Mouse (Mus musculus) kidney, adult 11 months (tissue): ENCODE results near the gene Mettl7a3.
"Not testable (repeated sequence)": the region's sequence is repeated elsewhere in the genome, so short reads cannot be mapped to it uniquely, and the experiment has no call there.

Source experiments
- DNase-seq: peaks from one replicate; pipeline ENCODE4 v3.0.0; 2022

Gene Mettl7a3

DNA sequence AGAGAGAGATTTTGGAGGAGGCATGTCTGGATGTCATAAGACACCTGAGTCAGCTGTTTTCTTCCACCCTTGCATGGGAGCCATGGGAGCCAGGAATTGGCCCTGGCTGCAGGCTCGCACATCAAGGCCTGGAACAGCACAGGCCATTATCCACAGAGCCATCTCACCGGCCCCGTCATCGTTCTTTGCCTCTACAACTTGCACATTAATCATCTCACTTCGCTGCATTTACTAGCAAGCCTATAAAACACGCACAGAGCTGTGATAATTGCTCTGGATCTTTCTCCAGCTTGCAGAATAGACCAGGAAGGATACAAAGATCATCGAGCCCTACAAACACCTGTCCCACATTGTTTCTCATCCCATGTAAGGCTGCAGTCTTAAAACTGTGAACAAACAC is 4.0 kb upstream of the Mettl7a3 start:
- no peak for DNase-seq

DNA sequence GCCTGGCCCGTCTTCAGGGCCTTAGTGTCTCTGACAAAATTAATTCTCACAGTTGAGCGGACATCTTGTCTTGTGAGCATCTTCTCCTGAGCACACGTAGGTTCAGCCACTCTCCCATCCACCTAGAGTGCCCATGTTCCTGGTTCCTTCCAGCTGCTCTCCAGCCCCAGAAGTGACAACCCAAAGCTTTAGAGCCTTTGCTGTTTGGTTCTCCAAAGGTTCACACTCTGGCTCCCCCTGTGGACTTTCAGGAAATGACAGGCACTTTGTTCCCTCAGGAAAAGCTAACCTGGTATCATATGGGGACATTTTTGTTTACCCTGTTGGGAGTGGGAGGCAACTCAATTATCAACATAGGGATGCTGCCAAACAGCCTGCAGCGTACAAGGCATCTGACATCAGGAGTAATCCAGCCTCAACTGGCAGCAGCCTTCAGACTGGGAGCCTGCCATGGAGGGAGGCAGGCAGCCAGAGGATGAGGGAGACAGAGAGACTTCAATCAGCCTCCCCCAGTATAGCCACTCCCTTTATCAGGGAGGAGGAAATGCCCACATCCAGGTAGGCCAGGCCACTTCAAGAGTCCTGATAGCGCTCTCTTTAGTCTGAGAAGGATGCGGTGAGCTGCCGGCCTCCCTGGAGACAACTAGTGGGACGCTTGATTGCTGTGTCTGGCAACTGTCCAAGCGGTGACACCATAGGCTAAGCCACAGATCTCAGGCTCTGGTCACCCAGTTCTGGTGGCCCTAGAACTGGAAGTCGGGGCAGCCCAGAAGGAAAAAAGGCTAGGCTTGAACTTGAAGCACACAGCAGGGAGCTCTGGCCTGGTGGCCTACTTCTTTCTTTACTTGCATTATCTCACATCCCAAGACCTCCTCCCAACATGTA is 2.4 kb upstream of the Mettl7a3 start:
- not testable (repeated sequence) for DNase-seq

DNA sequence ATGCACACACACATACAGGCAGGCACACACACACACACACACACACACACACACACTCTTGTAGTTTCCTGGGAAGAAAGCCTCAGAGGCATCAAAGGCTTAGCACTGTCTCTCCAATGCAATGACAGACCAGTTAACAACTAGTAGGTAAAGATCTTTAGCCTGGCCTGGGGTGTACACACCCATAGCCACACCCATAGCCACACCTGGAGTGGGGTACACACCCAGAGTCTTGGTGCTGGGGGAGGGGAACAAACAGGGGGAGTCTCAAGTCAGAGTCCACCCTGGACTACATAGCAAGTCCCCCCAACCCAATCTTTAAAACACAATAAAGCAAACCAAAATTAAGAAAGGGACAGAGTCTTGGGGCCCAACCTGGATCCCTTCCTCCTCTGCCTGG is 2.6 kb downstream of the Mettl7a3 start:
- not testable (repeated sequence) for DNase-seq

DNA sequence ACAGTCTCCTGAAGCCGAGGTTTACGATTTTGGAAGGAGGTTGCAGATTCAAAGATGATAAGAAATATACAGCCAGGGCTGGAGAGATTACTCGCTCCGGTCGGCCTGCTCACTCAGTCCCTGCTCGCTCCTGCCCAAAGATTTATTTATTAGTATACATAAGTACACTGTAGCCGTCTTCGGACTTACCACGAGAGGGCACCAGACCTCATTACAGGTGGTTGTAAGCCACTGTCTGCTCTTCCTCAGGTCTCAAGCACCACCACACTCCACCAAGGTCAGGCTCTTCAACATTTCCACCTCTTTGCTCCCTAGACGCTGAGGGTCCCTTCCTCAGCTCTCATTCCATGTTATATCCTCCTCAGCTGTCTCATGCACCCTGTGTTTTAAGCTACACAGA is 3.1 kb downstream of the Mettl7a3 start:
- peak; percentile 77 for DNase-seq

DNA sequence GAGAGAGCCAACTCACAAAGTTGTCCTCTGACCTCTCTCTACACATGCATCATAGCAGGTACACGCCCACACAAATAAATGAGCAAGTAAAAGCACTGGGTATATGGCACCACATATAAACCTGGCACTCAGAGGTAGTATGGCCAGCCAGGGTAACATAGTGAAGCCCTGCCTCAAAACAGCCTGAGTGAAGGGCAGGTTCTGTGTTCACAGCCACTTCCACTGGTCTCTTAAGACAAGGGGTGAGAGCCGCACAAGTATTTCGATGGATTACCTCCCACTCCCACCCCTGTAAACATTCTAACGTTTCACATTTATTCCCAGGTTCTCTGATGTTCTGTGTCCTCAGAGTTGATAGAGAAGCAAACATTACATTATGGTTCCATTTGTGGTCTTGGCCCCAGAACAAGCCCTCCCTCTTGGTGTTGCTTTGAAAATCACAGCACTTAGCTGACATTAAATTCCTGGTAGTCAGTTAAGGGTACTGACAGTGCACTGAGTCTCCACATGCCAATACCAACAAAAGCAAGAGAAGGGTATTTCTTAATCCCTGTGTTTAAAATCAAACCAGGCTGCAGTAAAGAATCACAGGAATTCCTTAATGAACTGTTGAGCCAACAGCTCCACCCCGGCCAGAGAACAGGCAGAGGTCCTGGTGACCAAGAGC is 6.7 kb downstream of the Mettl7a3 start:
- DNase-seq: peak; percentile 46

DNA sequence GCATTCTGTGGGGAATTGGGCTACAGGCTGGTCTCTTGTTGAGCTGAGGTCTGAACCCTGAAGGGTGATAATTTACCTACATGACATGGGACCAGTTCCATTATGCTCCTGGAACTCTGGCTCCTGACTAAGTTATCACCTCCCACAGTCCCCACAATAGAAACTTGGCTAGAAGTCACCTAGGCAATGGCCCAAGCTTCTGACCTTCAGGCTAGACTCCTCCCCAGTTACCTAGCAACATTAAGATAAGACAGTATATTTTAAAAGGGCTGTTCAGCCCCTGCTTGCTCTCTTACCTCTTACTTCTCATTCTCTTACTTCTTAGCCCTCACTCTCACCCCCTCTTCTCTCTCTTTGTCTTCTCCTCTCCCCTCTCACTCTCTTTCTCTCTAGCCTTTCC is 10.8 kb downstream of the Mettl7a3 start:
- peak; percentile 55 for DNase-seq

DNA sequence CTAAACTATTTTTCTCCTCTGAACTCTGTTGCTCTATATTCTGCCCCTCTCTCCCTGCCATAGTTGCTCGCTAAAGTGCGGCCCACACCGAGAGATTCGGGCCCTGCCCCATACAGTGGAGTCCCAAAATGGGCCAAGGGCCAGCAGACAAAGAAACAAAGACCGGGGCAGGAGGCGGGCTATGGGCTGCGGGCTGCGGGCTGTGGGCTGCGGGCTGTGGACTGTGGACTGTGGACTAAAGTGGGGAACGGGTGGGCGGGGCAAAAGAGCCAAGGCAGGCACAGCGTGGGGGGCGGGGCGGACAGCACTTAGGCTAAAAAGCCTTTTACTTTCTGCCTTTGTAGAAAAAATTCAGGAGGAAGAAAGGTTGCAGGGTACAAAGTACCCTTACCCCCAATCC is 12.0 kb downstream of the Mettl7a3 start:
- DNase-seq: peak; percentile 74

DNA sequence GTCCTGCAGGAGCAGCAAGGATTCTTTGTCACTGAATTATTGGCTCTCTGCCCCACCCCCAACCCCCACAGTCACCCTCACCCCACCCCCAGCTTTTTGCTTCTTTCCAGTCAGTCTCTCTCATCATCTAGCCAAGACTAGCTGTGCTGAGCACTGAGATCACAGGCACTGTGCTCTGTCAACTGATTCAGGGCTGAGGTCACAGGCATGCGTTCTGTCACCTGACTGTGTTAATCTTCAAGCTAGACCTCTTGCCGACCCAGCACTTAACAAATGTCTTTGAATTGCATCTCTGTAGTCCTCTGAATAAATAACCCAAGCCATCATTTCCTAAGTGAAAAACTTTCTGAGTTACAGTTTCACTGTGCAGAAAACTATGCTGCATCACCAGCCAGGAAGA is 14.8 kb downstream of the Mettl7a3 start:
- DNase-seq: peak; percentile 90

DNA sequence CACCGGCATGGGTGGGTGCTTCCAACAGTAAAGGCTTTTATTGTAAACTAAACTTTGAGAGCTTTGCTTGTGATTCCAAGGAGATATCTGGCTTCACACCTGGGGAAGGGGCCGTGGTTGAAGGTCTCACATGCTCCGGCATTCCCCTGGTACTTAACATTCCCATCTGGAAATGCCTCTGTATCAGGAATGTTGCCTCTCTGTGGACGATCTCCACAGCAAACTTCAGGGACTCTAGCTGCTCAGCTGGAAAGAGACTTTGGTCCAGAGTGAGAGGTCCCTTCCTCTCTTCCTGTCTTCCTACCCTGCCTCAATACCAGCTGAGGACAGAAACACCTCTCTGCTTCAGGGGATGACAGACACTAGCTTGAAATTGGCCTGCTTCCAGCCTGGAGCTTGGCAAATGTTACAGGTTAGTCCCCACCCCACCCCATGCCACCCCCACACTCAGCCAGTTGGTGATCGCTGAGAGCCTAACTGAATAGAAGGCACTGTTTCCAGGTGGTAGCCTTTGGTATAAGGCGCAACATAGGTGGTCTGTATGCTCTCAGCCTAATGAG is 16.9 kb downstream of the Mettl7a3 start:
- DNase-seq: peak; percentile 35

DNA sequence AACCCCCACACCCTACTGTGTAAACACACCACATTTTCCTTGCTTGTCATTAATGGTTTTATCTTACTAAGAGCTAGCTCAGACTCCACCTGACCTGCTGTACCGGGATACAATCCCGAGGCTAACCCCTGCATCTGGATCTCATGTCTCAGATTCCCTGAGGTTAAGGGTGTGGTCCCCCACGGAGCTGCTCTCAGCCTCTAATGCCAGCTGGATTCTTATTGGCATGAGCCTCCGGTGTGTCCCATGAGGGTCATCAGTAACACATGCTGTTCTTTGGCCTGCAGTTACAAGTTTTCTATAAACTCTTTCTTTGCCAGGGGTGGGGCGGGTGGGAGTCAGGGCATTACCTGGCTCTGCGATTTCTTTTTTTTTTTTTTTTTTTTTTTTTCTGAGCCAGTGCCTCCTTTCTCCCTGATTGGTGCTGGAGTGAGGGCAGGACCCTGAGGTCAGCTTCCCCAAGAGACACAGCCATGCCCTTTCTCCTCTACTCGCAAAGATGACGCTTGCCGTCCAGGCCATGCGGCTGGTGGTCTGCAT is 18.1 kb downstream of the Mettl7a3 start, which contains the start of the genes Methig1 and Mettl7a2:
Gene Methig1 (plus strand): TSS at position 439 of the 540 bp plus-strand sequence.
Gene Mettl7a2 (plus strand): TSS at position 490 of the 540 bp plus-strand sequence.
- DNase-seq: peak; percentile 58

DNA sequence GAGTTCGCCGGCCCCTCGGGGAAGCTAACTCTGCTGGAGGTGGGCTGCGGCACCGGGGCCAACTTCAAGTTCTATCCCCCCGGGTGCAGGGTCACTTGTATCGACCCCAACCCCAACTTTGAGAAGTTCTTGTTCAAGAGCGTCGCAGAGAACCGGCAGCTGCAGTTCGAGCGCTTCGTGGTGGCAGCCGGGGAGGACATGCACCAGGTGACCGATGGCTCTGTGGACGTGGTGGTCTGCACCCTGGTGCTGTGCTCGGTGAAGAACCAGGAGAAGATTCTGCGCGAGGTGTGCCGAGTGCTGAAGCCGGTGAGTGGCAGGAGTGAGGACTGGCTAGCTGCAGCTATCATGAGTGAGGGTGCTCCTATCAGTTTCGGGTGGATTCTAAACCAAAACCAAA is 18.7 kb downstream of the Mettl7a3 start:
- not testable (repeated sequence) for DNase-seq

DNA sequence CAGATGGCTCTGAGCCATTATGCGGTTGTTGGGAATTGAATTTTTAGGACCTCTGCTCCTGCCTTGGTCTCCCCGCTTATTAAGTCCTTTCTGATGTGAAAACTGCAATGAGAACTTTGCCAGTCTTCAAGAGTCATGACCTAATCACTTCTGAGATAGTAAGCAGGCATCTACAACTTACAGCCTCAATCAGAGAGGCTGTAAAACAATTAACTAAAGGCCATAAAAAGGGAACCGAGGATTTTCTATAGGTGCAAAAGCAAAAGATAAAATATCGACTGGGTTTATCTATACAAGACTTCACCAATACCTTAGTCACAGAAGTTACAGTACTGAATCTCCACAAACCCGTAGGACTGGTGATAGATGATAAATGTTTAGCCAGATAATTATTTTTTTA is 21.1 kb downstream of the Mettl7a3 start:
- DNase-seq: no peak

DNA sequence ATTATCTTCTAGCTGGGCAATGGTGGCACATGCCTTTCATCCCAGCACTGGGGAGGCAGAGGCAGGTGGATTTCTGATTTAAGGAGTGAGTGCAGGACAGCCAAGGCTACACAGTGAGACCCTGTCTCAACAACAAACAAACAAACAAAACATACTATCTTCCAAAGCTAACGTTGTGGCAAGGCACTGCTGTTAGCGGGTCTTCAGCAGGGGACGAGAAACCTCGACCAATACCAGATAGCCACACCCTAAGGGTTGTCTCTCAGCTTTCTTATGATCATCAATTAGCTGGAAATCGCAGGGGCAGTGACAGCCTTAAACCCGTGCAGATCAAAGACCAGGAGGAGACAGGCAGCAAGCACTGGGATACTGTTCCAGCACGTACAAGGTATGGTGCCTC is 29.5 kb downstream of the Mettl7a3 start, which contains the start of gene Higd1c:
Gene Higd1c (plus strand): TSS at position 301 of the 400 bp plus-strand sequence.
- no peak for DNase-seq

DNA sequence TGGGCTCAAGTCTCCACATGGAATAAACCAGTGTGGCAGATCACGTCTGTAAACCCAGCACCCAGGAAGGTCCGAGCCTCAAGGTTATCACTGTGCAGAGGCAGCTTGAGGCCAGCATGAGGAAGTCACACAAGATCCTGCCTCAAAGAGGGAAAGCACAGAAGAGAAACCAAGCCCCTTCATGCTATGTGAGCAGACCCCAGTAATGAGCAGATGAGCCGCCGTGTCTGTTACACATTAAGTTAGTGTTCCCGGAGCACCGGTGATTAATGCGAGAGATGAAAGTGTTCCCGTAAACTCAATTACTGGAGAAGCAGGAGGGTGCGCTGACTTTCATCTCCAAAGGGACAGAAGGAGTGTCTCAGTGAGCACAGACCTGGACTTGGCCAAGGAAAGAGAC is 31.2 kb downstream of the Mettl7a3 start:
- not testable (repeated sequence) for DNase-seq

DNA sequence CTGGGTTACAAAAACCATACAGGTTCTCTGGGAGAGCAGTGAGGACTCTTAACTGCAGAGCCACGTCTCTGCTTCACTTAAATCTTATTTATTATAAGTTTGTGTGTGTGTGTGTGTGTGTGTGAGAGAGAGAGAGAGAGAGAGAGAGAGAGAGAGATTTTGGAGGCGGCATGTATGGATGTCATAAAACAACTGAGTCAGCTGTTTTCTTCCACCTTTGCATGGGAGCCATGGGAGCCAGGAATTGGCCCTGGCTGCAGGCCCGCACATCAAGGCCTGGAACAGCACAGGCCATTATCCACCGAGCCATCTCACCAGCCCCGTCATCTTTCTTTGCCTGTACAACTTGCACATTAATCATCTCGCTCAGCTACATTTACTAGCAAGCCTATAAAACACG is 32.4 kb downstream of the Mettl7a3 start:
- DNase-seq: no peak

DNA sequence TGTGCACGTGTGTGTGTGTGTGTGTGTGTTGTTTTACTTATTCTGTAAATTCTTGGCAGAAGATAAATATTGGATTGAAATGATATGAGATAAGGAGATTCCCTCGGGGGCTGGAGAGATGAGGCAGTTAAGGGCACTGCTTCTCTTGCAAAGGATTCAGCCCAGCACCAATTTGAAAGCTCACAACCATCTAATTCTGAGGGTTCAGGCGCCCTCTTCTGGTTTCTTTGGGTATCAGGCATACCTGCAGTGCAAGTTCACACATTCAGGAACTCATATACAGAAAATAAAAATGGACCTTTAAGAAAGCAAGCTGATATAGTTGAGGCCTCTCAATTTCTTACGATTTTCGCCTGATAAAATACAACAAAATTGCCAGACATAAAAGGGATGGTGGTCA is 40.3 kb downstream of the Mettl7a3 start:
- DNase-seq: peak; percentile 58

DNA sequence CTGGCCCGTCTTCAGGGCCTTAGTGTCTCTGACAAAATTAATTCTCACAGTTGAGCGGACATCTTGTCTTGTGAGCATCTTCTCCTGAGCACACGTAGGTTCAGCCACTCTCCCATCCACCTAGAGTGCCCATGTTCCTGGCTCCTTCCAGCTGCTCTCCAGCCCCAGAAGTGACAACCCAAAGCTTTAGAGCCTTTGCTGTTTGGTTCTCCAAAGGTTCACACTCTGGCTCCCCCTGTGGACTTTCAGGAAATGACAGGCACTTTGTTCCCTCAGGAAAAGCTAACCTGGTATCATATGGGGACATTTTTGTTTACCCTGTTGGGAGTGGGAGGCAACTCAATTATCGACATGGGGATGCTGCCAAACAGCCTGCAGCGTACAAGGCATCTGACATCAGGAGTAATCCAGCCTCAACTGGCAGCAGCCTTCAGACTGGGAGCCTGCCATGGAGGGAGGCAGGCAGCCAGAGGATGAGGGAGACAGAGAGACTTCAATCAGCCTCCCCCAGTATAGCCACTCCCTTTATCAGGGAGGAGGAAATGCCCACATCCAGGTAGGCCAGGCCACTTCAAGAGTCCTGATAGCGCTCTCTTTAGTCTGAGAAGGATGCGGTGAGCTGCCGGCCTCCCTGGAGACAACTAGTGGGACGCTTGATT is 43.2 kb downstream of the Mettl7a3 start:
- DNase-seq: not testable (repeated sequence)

DNA sequence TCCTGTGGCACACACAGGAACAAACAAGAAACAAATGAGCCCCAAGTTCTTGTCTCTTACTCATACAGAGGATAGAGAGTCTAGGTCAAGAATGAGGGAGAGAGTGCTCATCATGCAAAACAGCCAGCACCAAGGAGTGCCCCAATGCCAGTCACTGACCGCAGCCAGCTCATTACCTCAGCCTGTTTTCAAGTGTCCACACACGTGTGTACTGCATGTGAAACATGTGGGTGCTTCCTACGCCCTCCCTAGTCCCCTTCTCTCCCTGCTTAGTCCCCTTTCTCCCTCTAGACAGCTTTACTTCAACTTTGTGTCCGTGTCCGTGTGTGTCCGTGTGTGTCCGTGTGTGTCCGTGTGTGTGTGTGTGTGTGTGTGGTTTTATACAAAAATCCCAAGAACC is 44.9 kb downstream of the Mettl7a3 start:
- no peak for DNase-seq

DNA sequence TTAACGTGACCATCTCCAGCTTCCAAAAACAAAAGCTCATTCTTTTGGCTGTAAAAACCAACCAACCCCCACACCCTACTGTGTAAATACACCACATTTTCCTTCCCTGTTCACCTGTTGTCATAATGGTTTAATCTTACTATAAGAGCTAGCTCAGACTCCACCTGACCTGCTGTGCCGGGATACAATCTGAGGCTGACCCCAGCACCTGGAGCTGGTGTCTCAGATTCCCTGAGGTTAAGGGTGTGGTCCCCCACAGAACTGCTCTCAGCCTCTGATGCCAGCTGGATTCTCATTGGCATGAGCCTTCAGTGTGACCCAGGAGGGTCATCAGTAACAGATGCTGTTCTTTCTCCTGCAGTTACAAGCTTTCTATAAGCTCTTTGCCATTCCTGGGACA is 45.4 kb downstream of the Mettl7a3 start:
- DNase-seq: no peak

DNA sequence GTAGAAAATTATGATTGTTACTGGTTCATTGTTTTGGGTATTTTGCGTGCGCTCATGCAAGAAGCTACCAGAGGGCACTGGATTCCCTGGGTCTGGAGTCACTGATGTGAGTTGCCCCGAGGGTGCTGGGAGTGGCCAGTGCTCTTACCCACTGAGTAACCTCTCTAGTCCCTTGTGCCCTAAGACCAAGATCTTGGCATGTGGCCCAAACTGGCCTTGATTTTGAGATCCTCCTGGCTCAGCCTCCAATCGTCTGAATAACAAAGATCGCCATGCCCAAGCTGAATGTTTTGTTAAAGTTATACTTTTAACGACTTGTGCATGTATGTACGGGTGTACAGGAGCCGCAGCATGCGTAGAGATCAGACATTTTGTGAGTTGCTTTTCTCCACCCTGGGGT is 51.0 kb downstream of the Mettl7a3 start:
- no peak for DNase-seq

DNA sequence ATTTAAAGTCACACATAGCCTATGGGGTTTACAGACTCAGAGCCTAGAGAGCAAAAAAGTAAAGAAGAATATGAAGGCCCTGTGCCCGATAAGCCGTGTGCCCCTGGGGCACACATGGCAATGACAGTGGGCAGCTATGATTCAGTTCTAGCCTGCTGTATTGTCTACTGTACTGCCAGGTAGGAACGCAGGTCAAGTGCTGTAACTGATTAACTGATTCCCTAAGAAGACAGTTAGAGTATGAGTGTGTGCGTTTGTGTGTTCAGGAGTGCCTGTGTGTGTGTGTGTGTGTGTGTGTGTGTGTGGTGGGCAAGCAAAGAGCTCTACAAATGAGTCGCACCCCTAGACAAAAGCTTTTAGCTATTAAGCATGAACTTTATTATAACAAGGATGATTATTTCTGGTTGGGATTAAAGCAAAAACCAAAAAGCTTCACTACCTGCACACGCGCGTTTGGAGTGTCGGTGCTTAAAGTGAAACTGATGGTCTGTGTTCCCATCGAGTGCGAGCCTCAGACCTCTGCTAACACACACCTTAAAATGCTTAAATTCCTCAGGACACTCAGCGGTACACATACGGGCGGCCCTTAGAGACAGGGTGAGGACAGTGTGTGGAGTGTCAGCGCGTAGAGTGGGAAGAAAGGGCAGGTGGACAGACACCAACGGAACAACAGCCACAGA is 53.0 kb downstream of the Mettl7a3 start:
- DNase-seq: no peak

DNA sequence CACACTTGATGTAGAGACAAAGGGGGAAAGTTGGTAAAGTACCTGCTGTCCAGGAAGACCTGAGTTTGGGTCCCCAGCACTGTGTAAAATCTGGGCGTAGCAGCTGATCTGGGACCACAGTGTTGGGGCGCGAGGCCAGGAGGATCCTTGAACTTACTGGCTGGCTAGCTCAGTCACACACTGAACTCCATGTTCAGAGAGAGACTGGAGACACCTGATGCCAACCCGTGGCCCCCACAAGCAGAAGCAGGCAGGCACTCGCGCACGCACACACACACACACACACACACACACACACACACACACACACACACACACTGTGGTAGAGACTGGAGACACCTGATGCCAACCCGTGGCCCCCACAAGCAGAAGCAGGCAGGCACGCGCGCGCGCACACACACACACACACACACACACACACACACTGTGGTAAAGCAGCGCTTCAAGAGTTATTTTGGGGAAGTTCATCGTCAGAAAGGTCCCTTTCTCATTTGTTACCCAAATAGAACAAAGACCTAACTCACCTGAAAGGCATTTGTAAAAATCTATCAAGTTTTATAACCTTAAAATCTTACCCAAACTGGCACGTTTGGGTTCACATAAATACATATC is 53.6 kb downstream of the Mettl7a3 start:
- DNase-seq: no peak
